Mouse (Mus musculus): ENCODE results near the gene Gimap7. TPM values are rescaled to one million over a fixed set of nuclear protein-coding genes. Genes with fewer than 3 reads are reported as not detected.

Gimap7 gene
- polyA plus RNA-seq, 1 experiment from 2014 or later = not detected

DNA sequence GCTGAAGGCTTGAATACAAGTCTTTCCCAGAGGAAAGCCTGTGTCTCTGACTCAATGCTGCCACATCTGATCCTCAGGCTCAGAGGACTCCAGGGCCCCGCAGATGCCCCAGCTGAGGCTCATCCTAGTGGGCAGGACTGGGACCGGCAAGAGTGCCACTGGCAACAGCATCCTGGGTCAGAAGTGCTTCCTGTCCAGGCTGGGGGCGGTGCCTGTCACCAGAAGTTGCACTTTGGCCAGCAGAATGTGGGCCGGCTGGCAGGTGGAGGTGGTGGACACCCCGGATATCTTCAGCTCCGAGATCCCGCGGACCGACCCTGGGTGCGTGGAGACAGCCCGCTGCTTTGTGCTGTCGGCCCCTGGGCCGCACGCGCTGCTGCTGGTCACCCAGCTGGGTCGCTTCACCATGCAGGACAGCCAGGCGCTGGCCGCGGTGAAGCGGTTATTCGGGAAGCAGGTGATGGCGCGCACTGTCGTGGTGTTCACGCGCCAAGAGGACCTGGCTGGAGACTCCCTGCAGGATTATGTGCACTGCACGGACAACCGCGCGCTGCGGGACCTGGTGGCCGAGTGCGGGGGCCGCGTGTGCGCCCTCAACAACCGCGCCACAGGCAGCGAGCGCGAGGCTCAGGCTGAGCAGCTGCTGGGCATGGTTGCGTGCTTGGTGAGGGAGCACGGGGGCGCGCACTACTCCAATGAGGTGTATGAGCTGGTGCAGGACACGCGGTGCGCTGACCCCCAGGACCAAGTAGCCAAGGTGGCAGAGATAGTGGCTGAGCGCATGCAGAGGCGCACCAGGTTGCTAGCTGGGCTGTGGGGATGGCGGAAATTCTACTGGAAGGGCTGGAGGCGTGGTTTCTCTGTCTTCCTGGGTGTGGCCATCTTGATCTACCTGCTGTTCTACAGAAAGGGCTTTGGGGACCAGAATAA, 24.3 kb downstream of the Gimap7 start:
- Histone ChIP-seq H3K27ac (ENCODE audit: low read length) (0 out of 2 replicates have a peak overlapping the region, but pooled peaks have one; percentile 3), H3K9ac (ENCODE audit: low read length) (peak overlapping the region; percentile 56), H3K9me3 (ENCODE audit: control insufficient read depth, low read length) (no peaks in the 10 kb centered on the region), H3K4me2 (ENCODE audit: low read depth, low read length) (peak overlapping the region; percentile 76), H3K4me1 (replicated peaks; ENCODE audit: control insufficient read depth, insufficient read depth, low read length) (peaks cover 24% of the 10 kb centered on the region), H3K36me3 (ENCODE audit: control insufficient read depth, insufficient read depth, low read length) (no peaks in the 10 kb centered on the region), H3K4me3 (ENCODE audit: low read length) (peak overlapping the region; percentile 47), H3K27me3 (ENCODE audit: control insufficient read depth, insufficient read depth, low read depth, low read length) (peaks cover 18% of the 10 kb centered on the region)
- WGBS = 10% methylated on average over 49 of the region's 52 CpGs
- ATAC-seq (ENCODE audit: low read depth) = 0 out of 2 replicates have a peak, but pooled peaks have one; percentile 10

DNA sequence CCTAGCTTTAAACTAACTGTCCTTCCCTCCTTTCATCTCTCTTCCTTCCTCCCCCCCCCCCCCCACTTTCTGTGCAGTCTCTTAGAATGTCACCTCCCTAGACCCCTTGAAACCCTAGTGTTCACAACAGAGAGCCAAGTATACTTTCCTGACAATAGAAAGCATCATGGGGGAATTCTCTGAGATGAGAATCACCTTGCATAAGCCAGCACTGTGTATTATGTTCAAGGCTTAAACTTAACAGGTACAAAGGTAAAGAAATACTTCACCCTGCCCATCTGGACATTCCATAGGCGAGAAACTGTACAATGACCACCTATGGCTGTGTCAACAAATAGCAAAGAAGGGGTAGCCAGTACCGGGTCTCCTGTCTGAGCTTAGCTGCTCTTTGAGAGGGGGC, 27.1 kb downstream of the Gimap7 start:
- Histone ChIP-seq H3K4me1 (replicated peaks; ENCODE audit: control insufficient read depth, insufficient read depth, low read length) (peaks cover 27% of the 10 kb centered on the region), H3K27me3 (ENCODE audit: control insufficient read depth, insufficient read depth, low read depth, low read length) (peaks cover 18% of the 10 kb centered on the region), H3K4me2 (ENCODE audit: low read depth, low read length) (peak overlapping the region; percentile 1; the same call in 1 of the 2 replicates), H3K9me3 (ENCODE audit: control insufficient read depth, low read length) (no peaks in the 10 kb centered on the region), H3K4me3 (ENCODE audit: low read length) (no peak overlapping the region), H3K9ac (ENCODE audit: low read length) (peak overlapping the region; percentile 19; the same call in 1 of the 2 replicates), H3K27ac (ENCODE audit: low read length) (peak overlapping the region; percentile 78), H3K36me3 (ENCODE audit: control insufficient read depth, insufficient read depth, low read length) (no peaks in the 10 kb centered on the region)
- WGBS = 35% methylated on average over 2 of the region's 2 CpGs
- ATAC-seq (ENCODE audit: low read depth) = no peak

DNA sequence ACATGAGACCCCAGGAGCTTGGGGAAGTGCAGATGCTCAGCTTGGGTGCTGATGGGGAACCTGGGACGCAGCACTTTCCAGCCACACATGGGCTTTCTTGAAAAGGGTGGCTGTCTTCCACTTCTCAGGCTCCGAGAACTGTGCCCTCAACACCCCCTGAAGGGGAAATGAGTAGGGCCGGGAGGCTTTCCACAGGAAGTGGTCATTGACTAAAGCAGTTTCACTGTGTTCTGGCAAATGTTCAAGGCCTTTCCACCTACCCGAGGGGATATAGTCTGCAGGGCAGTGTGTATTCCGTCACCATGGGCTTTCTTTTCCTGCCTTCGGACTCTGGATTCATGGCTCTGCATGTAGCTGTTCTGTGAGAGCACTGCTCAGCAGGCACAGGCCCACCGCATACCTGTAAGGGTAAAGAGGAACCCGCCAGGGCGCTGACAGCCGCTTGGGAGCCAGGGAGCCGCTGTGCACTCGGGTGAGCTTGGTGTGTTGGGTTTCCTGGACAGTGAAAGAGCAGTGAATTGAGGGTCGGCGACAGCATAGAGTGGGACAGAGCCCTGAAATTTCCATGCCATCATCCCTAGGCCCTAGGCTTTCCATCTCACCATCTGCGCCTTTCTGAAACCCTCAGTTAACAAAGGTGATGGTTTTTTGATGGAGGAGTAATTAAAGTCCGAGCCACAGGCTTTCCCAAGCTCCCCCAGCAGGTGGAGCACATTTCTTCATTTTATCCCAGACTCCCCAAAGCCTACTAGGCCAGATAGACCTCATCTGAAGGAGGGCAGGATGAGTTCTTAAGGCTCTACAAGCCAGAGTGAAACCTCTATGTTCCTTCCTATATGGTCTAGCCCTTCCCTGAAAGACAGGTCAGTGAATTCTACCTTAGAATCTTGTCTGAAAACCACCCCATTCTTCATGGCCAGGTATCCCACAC, 27.8 kb downstream of the Gimap7 start, which contains the start of gene Gimap5:
TSS of gene Gimap5 (plus strand) at position 239 of the 931 bp plus-strand sequence.
- Histone ChIP-seq H3K27ac (ENCODE audit: low read length) (peak within 1 kb of the TSS; percentile 78), H3K4me2 (ENCODE audit: low read depth, low read length) (peak within 1 kb of the TSS; percentile 39), H3K9ac (ENCODE audit: low read length) (peak within 1 kb of the TSS; percentile 46), H3K4me3 (ENCODE audit: low read length) (peak within 1 kb of the TSS; percentile 33), H3K27me3 (ENCODE audit: control insufficient read depth, insufficient read depth, low read depth, low read length) (peaks cover 18% of the 10 kb centered on the region), H3K9me3 (ENCODE audit: control insufficient read depth, low read length) (no peaks in the 10 kb centered on the region), H3K36me3 (ENCODE audit: control insufficient read depth, insufficient read depth, low read length) (no peaks in the 10 kb centered on the region), H3K4me1 (replicated peaks; ENCODE audit: control insufficient read depth, insufficient read depth, low read length) (peaks cover 27% of the 10 kb centered on the region)
- peak; percentile 70 for ATAC-seq (ENCODE audit: low read depth)
- 36% methylated on average over 16 of the region's 16 CpGs for WGBS

DNA sequence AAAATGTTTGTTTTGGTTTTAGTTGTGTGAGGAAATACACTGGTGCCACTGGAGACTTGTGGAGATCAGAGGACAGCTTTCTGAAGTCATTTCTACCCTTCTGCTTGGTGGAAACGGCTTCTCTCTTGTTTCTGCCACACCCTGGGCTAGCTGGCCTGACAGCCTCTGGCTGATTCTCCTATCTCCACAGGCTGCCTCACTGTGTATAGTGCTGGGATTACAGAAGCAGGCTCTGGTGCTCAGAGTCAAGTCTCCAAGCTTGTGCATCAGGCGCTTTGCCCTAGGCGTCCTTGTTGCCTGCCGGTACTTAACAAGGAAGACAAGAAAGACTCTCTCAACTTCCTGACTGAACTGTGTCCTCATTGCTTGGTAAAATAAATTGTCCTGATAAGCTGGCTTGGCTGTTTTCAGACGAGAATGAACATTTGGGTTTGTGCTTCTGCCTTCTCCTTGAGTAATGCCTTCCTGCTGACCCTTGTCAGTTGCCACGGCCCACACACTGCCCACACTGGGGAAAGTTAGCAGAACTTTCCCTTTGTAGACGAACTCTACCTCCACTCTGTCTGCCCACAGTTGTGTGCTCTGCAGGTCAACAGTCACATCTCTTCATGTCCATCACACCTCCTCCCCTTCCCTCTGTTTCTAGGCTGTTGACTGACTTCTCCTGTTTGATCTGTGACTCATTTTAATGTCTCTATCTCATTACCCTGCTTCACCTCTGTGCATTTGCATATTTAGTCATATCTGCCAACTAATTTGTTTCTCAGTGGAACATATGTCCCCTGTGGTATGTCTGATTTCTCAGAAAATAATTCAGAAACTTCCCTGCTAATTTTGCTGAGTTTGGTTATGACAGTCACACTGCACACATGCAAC, 28.9 kb downstream of the Gimap7 start:
- 29% methylated on average over 7 of the region's 7 CpGs for WGBS
- Histone ChIP-seq H3K27ac (ENCODE audit: low read length) (peak overlapping the region; percentile 58), H3K36me3 (ENCODE audit: control insufficient read depth, insufficient read depth, low read length) (no peaks in the 10 kb centered on the region), H3K9ac (ENCODE audit: low read length) (peak overlapping the region; percentile 40), H3K27me3 (ENCODE audit: control insufficient read depth, insufficient read depth, low read depth, low read length) (peaks cover 13% of the 10 kb centered on the region), H3K9me3 (ENCODE audit: control insufficient read depth, low read length) (no peaks in the 10 kb centered on the region), H3K4me2 (ENCODE audit: low read depth, low read length) (peak overlapping the region; percentile 39), H3K4me3 (ENCODE audit: low read length) (peak overlapping the region; percentile 33), H3K4me1 (replicated peaks; ENCODE audit: control insufficient read depth, insufficient read depth, low read length) (peaks cover 16% of the 10 kb centered on the region)
- peak; percentile 44; the same call in 1 of the 2 replicates for ATAC-seq (ENCODE audit: low read depth)

DNA sequence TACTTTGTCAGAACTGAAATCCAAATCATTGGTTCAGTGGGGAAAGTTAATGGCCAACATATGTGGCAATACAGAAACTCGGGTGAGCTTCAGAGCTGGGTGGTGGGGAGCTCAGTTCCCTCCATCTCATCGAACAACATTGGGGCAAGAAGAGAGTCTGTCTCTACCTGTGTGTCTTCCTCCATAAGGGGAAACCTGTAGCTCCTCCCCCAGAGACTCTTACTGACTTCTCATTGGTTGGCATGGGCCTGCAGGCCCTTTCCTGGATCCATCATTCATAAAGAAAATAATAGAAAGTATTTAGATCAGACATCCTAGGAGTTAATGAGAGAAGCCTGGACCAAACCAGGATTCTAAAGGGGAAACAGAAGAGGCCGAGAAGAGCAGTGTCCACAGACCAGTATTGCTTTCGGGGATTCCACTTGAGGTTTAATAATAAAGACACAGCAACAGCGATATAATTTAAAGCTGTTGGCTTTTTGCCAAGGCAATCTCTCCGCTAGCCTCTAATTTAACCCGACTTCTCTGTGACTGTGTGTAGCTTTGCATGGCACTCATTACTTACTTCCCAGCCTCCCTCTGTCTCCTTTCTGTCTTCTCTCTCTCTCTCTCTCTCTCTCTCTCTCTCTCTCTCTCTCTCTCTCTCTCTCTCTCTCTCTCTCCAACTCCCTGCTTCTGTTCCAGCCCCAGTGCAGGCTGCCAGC, 45.3 kb downstream of the Gimap7 start:
- Histone ChIP-seq H3K27me3 (ENCODE audit: control insufficient read depth, insufficient read depth, low read depth, low read length) (no peaks in the 10 kb centered on the region), H3K27ac (ENCODE audit: low read length) (no peak overlapping the region), H3K36me3 (ENCODE audit: control insufficient read depth, insufficient read depth, low read length) (no peaks in the 10 kb centered on the region), H3K9ac (ENCODE audit: low read length) (no peak overlapping the region), H3K4me1 (replicated peaks; ENCODE audit: control insufficient read depth, insufficient read depth, low read length) (no peaks in the 10 kb centered on the region), H3K4me2 (ENCODE audit: low read depth, low read length) (no peak overlapping the region), H3K9me3 (ENCODE audit: control insufficient read depth, low read length) (peaks cover 4% of the 10 kb centered on the region; the same call in 1 of the 2 replicates), H3K4me3 (ENCODE audit: low read length) (no peak overlapping the region)
- 68% methylated on average over 7 of the region's 7 CpGs for WGBS
- no peak for ATAC-seq (ENCODE audit: low read depth)

DNA sequence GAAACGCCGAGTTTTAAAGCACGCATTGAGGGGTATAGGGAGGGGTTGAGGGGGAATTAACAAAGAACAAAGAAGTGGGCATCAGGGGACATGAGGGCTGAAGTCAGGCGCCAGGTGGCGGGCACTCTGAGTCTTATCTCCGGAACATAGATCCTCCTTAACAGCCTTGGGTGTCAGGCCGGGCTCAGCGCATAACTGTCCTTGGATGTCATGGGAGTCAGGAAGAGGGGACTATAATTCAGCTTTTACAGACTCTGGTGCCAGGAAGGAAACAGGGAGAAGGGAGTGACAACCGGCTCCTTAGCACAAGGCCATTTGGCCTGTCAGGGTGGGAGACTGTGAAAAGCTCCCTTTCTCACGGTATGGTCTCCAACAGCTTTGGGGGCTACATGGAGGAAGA, 46.1 kb downstream of the Gimap7 start:
- Histone ChIP-seq H3K4me1 (replicated peaks; ENCODE audit: control insufficient read depth, insufficient read depth, low read length) (no peaks in the 10 kb centered on the region), H3K4me3 (ENCODE audit: low read length) (no peak overlapping the region), H3K27ac (ENCODE audit: low read length) (no peak overlapping the region), H3K36me3 (ENCODE audit: control insufficient read depth, insufficient read depth, low read length) (no peaks in the 10 kb centered on the region), H3K4me2 (ENCODE audit: low read depth, low read length) (no peak overlapping the region), H3K9ac (ENCODE audit: low read length) (no peak overlapping the region), H3K9me3 (ENCODE audit: control insufficient read depth, low read length) (peaks cover 4% of the 10 kb centered on the region; the same call in 1 of the 2 replicates), H3K27me3 (ENCODE audit: control insufficient read depth, insufficient read depth, low read depth, low read length) (no peaks in the 10 kb centered on the region)
- 92% methylated on average over 10 of the region's 10 CpGs for WGBS
- no peak for ATAC-seq (ENCODE audit: low read depth)

DNA sequence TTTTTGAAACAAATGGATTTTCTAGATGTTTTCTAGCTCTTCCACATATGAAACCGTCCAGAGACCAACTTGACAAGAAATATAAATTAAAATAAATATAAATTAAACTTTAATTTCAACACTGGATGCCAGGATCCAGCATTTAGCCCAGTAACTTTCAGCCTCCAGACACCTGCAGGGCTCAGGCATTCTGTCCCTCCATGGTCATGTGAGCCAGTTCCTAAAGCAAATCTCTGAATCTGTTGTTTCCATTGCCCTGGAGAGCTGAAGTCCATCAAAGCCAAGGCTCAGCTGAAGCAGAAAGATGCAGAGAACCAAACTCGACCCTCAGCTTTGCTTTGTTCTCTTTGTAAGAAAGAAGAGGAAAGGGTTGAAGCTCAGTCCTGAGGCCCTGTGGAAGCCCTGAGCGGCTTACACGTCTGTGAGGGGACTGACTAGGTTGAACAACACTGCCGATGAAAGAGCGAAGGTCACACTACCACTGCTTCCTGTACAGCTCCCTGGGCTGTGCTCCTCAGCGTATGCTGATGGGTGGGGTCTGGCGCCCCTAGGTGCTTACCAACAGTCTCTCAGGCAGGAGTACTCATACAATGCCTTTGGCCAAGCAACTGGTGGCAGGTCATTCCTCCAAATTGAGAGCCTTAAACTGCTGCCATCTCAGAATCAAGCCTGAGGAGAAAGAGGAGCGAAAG, 49.9 kb downstream of the Gimap7 start:
- no peak for ATAC-seq (ENCODE audit: low read depth)
- Histone ChIP-seq H3K27ac (ENCODE audit: low read length) (no peak overlapping the region), H3K4me3 (ENCODE audit: low read length) (no peak overlapping the region), H3K9ac (ENCODE audit: low read length) (no peak overlapping the region), H3K36me3 (ENCODE audit: control insufficient read depth, insufficient read depth, low read length) (no peaks in the 10 kb centered on the region), H3K27me3 (ENCODE audit: control insufficient read depth, insufficient read depth, low read depth, low read length) (no peaks in the 10 kb centered on the region), H3K9me3 (ENCODE audit: control insufficient read depth, low read length) (peaks cover 4% of the 10 kb centered on the region; the same call in 1 of the 2 replicates), H3K4me1 (replicated peaks; ENCODE audit: control insufficient read depth, insufficient read depth, low read length) (no peaks in the 10 kb centered on the region), H3K4me2 (ENCODE audit: low read depth, low read length) (no peak overlapping the region)
- WGBS = 66% methylated on average over 9 of the region's 9 CpGs
